Mouse (Mus musculus) E14TG2a.4 (cell line): ENCODE data around the gene Alk.

Experiments
- H3K27me3 ChIP-seq: 2 replicates; pipeline ENCODE4 v1.6.1; 2014; ENCODE audit warnings: low read length, control low read depth; ENCODE audit not compliant: insufficient read depth
- H3K36me3 ChIP-seq: 2 replicates; pipeline ENCODE4 v1.6.1; 2014; ENCODE audit warnings: low read length, control low read depth; ENCODE audit not compliant: insufficient read depth
- H3K4me1 ChIP-seq: replicated peaks from 2 replicates; pipeline ENCODE4 v1.6.1; 2014; ENCODE audit warnings: low read depth, low read length, control low read depth
- H3K4me3 ChIP-seq: replicated peaks from 2 replicates; pipeline ENCODE4 v1.5.1; 2014; ENCODE audit warnings: mild to moderate bottlenecking, low read length
- H3K9me3 ChIP-seq: 2 replicates; pipeline ENCODE4 v1.6.1; 2014; ENCODE audit warnings: low read length, control low read depth
- CTCF ChIP-seq: conservative IDR thresholded peaks from 2 replicates; pipeline ENCODE4 v1.5.1; 2014; ENCODE audit warnings: low read length
- NANOG ChIP-seq: IDR thresholded peaks from 2 replicates; pipeline ENCODE4 v1.6.1; 2014; ENCODE audit warnings: borderline replicate concordance, low read length, mixed read lengths
- POU5F1 ChIP-seq: IDR thresholded peaks from 2 replicates; pipeline ENCODE4 v1.6.1; 2014; ENCODE audit warnings: low read length, borderline replicate concordance

Alk gene

DNA sequence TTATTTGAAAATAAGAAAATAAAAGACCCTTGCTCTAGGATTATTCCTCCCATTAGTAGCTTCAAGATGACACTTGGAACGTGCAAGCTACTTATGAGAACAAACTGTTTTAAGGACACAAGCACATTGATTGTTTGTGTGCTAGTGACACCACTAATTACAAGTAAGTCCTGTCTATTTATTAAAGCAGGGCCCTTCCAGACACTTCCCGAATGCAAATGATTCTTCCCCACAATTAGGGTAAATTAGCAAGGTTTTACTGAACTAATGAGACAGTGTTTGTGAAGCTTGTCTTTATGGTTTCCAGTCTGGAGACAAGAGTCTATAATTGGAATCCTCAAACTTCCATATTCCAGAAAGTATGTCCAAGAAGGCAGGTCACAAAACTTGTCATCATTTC lies 523.0 kb downstream of the Alk start:
- no peaks in the 10 kb centered on the region for H3K4me1 ChIP-seq
- H3K4me3 ChIP-seq = no peak overlapping the region
- TF ChIP-seq POU5F1 (no peak), CTCF (no peak), NANOG (no peak)
- H3K27me3 ChIP-seq = no peaks in the 10 kb centered on the region
- H3K36me3 ChIP-seq = no peaks in the 10 kb centered on the region
- H3K9me3 ChIP-seq = no peaks in the 10 kb centered on the region

DNA sequence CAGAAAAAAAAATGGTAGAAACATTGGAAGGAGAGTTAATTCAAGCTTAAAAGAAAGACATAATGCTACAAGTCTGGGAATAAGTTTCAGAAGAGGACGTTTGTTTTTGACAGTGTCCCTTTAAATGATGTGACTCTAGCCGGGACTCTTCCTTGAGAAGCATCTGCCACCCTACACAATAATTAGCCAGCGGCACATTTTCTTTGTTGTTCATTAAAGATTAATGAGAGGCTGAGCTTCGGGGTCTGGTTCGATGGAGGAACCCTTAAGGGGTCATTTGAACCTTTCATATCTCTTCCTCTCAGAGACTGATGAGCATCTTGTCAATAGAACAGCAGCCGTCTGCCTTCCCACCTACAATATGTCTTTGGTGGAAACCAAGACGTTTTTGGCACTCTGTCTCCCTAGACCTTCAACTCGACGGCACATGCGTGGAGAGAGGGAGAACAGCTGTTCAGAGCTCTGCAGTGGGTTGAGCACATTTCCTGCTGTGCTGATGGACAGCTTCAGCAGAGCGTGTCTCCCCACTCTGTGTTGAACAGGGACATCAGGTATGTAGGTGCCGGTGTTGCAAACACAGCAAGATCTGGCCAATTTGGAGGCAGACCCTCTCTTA lies 528.0 kb downstream of the Alk start:
- Histone ChIP-seq H3K27me3 (no peaks in the 10 kb centered on the region), H3K4me3 (no peak overlapping the region), H3K9me3 (no peaks in the 10 kb centered on the region), H3K36me3 (no peaks in the 10 kb centered on the region), H3K4me1 (no peaks in the 10 kb centered on the region)
- TF ChIP-seq NANOG (no peak), POU5F1 (no peak), CTCF (no peak)

DNA sequence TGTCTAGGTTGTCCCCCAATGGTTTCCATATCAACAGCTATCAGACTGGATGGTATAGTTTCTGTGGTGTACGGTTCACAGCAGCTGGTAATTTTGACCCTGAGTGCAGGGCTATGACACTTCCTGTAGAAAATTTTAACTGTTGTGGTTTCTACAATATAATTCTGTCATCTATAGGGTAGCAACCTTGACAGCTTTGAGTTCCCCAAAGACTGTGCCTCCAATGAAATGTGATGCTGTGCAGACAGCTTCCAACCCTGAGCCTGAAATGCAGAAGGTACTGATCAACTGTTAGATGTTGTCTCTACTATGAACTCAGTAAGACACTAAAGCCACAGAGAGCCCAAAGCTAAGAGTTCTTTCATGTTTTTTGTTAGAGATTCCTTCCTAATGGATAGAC lies 532.6 kb downstream of the Alk start:
- H3K4me3 ChIP-seq = no peak overlapping the region
- H3K4me1 ChIP-seq = no peaks in the 10 kb centered on the region
- H3K36me3 ChIP-seq = no peaks in the 10 kb centered on the region
- H3K9me3 ChIP-seq = no peaks in the 10 kb centered on the region
- H3K27me3 ChIP-seq = no peaks in the 10 kb centered on the region
- TF ChIP-seq NANOG (no peak), CTCF (no peak), POU5F1 (no peak)

DNA sequence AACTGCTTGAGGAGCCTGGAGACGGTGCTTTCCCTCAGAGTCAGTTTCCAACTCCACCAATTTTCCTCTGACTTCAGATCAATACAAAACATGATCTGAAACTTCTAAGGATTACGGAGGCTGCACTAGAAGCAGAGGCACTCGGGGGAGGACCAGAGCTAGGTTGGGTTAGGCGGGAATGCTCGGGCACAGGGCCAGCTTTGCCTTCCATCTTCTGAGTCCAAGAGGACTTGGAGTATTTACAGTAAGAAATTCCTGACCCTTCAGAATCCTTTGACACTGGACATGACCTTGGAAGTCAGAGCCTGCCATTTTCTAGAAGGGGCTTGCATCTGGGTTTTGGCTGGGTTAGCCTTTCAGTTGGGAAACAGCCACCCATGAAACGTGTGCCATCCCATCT lies 536.3 kb downstream of the Alk start:
- Histone ChIP-seq H3K27me3 (no peaks in the 10 kb centered on the region), H3K36me3 (no peaks in the 10 kb centered on the region), H3K4me1 (no peaks in the 10 kb centered on the region), H3K9me3 (peaks cover 3% of the 10 kb centered on the region), H3K4me3 (no peak overlapping the region)
- no peak for TF ChIP-seq NANOG
- TF ChIP-seq CTCF = no peak
- TF ChIP-seq POU5F1 = no peak

DNA sequence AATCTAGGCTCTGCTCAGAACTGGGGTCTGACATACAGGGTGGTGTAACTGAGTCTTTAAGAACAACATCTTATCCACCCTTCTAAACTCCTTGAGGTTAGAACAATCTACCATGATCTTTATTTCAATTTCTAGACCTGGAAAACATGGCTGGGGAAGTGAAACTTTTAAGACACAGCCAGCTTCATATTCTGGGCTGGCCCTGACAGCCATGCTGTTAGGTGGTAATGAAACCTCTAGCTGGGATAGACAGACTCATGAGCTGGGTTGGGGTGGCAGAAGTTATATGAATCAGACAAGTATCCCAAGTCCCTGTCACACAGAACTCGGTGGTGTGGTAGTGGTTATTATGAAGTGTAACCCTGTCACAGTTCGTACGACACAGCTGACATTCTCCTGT lies 541.4 kb downstream of the Alk start:
- Histone ChIP-seq H3K9me3 (peaks cover 33% of the 10 kb centered on the region), H3K4me3 (no peak overlapping the region), H3K4me1 (no peaks in the 10 kb centered on the region), H3K36me3 (no peaks in the 10 kb centered on the region), H3K27me3 (no peaks in the 10 kb centered on the region)
- TF ChIP-seq POU5F1 (no peak), NANOG (no peak), CTCF (no peak)

DNA sequence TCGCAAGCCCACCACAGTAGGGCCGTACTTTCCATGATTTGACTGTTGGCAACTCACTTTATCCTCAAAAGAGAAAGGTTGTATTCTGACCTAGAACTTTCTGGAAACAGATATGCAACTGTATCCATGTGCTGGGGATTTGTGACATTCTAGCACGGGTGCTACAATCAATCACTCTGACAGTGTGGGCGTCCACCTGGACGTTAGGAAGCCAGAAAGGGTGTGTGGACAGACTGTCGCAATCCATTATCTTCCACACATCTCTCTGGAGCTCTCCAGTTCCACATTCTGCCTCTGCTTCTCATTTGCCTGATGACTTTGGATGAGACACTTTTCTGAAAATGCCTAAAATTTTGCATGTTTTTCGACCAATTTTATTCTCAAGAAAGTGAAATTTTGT lies 545.1 kb downstream of the Alk start:
- Histone ChIP-seq H3K9me3 (peaks cover 33% of the 10 kb centered on the region), H3K4me3 (no peak overlapping the region), H3K27me3 (no peaks in the 10 kb centered on the region), H3K36me3 (no peaks in the 10 kb centered on the region), H3K4me1 (no peaks in the 10 kb centered on the region)
- TF ChIP-seq CTCF = no peak
- TF ChIP-seq NANOG = no peak
- no peak for TF ChIP-seq POU5F1

DNA sequence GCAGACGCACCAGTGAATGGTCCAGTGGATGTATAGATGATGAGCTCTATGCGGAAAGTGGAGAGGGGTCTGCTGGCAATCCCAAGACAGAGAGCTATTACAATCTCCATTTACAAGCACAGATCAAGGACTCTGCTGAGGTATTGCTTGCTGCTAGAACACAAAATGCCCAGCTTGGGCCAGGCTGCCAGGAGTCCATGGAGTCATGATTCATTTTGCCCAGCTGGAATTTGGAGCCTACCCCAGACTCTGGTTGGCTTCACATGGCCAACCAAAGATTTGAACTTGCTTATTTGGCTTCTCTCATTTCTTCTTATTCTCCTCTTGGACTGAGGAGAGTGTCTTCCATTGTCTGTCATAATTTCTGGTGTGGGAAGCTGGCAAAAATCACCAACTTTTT lies 558.8 kb downstream of the Alk start:
- Histone ChIP-seq H3K4me1 (no peaks in the 10 kb centered on the region), H3K4me3 (no peak overlapping the region), H3K36me3 (no peaks in the 10 kb centered on the region), H3K27me3 (no peaks in the 10 kb centered on the region), H3K9me3 (no peaks in the 10 kb centered on the region)
- TF ChIP-seq CTCF = no peak
- TF ChIP-seq POU5F1 = no peak
- TF ChIP-seq NANOG = no peak

DNA sequence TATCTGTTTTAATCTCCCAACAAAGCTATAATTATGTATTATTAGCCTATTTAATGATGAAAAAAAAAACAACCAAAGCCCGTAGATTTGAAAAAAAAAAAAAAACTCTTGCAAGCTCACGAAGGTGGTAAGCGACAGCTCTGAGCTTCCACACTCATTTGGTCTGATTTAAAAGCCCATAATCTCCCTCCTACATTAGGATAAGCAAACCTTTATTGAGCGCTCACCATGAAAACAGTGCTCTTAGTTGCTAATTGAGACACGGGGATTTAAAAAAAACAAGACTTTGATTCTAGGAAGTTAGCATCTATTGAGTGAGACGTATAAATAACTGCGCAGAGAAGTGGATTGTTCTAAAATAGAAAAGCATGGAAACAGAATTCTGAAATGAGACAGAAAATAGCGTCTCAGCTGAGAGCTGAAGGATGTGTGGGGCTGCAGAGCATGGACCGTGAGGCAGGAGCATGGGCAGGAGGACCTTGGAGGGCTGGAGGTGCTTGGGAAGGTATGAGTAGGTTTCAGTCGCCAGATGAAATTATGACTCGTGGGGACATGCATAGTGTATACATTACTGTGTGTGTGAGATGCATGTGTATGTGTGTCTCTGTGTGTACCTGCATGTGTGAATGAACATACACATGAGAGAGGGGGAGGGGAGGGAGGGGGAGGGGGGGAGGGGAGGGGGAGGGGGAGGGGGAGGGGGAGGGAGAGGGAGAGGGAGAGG lies 560.6 kb downstream of the Alk start:
- Histone ChIP-seq H3K36me3 (no peaks in the 10 kb centered on the region), H3K27me3 (no peaks in the 10 kb centered on the region), H3K4me1 (no peaks in the 10 kb centered on the region), H3K9me3 (no peaks in the 10 kb centered on the region), H3K4me3 (no peak overlapping the region)
- TF ChIP-seq CTCF (no peak), NANOG (no peak), POU5F1 (no peak)

DNA sequence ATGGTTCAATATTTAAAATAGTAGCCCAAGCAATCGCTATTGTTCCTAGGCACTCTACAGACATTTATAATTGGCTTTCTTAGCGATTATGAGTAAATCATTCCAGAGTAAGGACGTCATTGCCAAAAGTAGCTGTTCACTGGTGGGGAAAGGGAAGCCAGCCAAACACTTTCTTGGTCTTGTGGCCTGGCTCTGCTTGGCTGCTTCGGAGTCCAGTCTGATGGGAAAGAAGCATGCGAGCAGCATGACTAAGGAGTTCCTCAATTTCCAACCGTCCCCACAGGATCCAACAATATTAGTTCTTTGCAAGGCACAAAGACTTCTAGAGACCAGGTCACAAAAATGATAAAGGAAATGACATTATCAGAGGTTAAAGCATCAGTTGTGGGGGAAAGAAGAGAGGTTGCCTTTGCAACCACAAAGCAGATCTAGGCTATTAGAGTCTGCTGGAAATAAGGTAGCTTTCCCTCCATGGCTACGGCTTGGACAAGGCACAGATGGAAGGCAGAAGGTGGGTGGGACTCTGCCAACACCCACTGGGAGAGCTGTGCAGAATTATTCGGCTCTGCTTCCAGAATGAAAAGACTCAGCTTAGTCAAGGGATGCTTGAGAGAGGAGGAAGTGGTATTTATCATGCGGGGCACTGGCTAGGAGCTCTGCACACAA lies 561.3 kb downstream of the Alk start:
- H3K4me1 ChIP-seq = no peaks in the 10 kb centered on the region
- no peaks in the 10 kb centered on the region for H3K9me3 ChIP-seq
- TF ChIP-seq CTCF (no peak), NANOG (no peak), POU5F1 (no peak)
- H3K27me3 ChIP-seq = no peaks in the 10 kb centered on the region
- H3K36me3 ChIP-seq = no peaks in the 10 kb centered on the region
- H3K4me3 ChIP-seq = no peak overlapping the region
